Mouse (Mus musculus): ENCODE results near the gene Fmo2. TPM values are rescaled to one million over a fixed set of nuclear protein-coding genes. Genes with fewer than 3 reads are reported as not detected.

Fmo2 gene
- polyA plus RNA-seq, 1 experiment: 0.84 TPM

DNA sequence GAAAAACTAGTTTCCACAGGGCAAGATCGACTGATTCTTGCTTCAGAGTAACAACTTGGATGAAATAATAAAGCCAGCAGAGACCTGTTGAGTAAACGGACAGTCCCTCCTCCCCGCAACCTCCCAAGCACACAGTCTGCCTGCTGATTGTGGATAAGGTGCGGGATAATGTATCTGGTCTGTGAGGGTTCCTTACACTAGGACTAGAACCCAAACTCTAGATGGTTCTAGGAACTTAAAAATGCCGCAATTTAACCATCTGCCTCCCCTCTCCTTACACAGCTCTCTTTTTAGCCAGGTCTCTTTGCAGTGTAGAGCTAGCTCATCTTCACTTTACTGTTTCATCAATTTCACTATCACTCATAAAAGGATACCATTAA is 66.0 kb downstream of the Fmo2 start:
- TF ChIP-seq CTCF (IDR thresholded peaks at IDR 0.05; ENCODE audit: extremely low read depth, insufficient read depth, insufficient read length, insufficient replicate concordance) (no peak), POLR2A (IDR thresholded peaks at IDR 0.05; ENCODE audit: low read depth, low read length) (no peak)
- H3K4me1 ChIP-seq (ENCODE audit: control insufficient read depth, insufficient read depth, insufficient read length): no peaks in the 10 kb centered on the region
- H3K36me3 ChIP-seq (ENCODE audit: control insufficient read depth, insufficient read depth, low read length): no peaks in the 10 kb centered on the region
- no peak overlapping the region for H3K4me3 ChIP-seq (ENCODE audit: extremely low read depth, insufficient read depth, insufficient read length)
- 74% methylated on average over 5 of the region's 5 CpGs for WGBS
- no peak overlapping the region for H3K27ac ChIP-seq (ENCODE audit: insufficient read depth, low read length)
- H3K27me3 ChIP-seq (ENCODE audit: control insufficient read depth, insufficient read depth, low read length): no peaks in the 10 kb centered on the region
- DNase-seq (ENCODE audit: low read depth in 1 of 2, low spot score in 2 of 2): no peak

DNA sequence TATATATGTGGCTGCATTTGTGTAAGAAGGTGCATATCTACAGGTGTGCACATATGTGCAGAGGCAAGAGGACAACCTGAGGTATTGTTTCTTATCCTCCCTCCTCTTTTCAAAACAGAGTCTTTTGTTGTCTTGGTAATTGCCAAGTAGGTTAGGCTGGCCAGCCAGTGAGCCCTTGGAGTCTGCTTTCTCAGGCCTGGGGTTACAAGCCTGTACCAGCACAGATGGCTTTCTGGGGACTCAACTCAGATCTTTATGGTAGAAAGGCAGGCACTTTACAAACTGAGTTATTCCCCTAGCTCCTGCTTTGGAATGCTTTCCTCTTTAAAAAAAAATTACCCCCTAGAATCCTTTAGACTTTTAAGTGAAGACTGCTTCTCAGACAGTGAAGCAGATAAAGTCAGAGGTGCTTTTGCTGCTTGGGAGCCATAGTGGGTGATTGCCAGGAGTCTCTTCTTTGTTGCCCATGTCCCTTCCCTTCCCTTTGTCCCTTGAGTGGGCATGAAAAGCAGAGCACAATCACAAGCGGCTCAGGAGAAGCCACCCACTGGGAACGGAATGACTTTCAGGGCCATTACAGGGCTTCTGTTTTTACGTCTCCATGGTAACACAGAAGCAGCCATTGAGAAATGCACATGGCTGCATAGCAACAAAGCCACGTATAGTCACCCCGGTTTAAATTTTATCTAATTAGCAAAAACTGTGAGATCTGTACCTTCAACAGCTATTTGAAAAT is 66.5 kb downstream of the Fmo2 start:
- Histone ChIP-seq H3K4me3 (ENCODE audit: extremely low read depth, insufficient read depth, insufficient read length) (no peak overlapping the region), H3K36me3 (ENCODE audit: control insufficient read depth, insufficient read depth, low read length) (no peaks in the 10 kb centered on the region), H3K27ac (ENCODE audit: insufficient read depth, low read length) (no peak overlapping the region), H3K4me1 (ENCODE audit: control insufficient read depth, insufficient read depth, insufficient read length) (no peaks in the 10 kb centered on the region), H3K27me3 (ENCODE audit: control insufficient read depth, insufficient read depth, low read length) (no peaks in the 10 kb centered on the region)
- no peak for DNase-seq (ENCODE audit: low read depth in 1 of 2, low spot score in 2 of 2)
- TF ChIP-seq POLR2A (IDR thresholded peaks at IDR 0.05; ENCODE audit: low read depth, low read length): no peak
- no peak for TF ChIP-seq CTCF (IDR thresholded peaks at IDR 0.05; ENCODE audit: extremely low read depth, insufficient read depth, insufficient read length, insufficient replicate concordance)
- WGBS: 47% methylated on average over 5 of the region's 5 CpGs

Other genes starting within 250 kb of the Fmo2 start
- gene Myocos, start 240.5 kb downstream of the Fmo2 start, polyA plus RNA-seq (2012; rRNA removed): not detected in 2 replicates
- gene Prrc2c, start 158.2 kb downstream of the Fmo2 start, polyA plus RNA-seq (2012; rRNA removed): 43.9 and 46.8 TPM in 2 replicates
- gene Fmo4, start 84.8 kb downstream of the Fmo2 start, polyA plus RNA-seq (2012; rRNA removed): not detected in 2 replicates
- gene Fmo1, start 32.1 kb downstream of the Fmo2 start, polyA plus RNA-seq (2012; rRNA removed): 0.47 and 1.0 TPM in 2 replicates
- gene Fmo6, start 38.8 kb upstream of the Fmo2 start, polyA plus RNA-seq (2012; rRNA removed): not detected in 2 replicates
- gene Fmo3, start 85.8 kb upstream of the Fmo2 start, polyA plus RNA-seq (2012; rRNA removed): 0.09 TPM in 1 of 2 replicates, not detected in the other
- gene Mroh9, start 186.9 kb upstream of the Fmo2 start, polyA plus RNA-seq (2012; rRNA removed): not detected in 2 replicates